Mouse (Mus musculus): Measurements from ENCODE around the gene Ifit1bl1. TPM values are rescaled to one million over a fixed set of nuclear protein-coding genes. Genes with fewer than 3 reads are reported as not detected.
A peak's percentile ranks its signal among the peaks of the same experiment; 100 is the strongest.

Ifit1bl1 gene
- polyA plus RNA-seq, 1 experiment = 0.06 TPM

DNA sequence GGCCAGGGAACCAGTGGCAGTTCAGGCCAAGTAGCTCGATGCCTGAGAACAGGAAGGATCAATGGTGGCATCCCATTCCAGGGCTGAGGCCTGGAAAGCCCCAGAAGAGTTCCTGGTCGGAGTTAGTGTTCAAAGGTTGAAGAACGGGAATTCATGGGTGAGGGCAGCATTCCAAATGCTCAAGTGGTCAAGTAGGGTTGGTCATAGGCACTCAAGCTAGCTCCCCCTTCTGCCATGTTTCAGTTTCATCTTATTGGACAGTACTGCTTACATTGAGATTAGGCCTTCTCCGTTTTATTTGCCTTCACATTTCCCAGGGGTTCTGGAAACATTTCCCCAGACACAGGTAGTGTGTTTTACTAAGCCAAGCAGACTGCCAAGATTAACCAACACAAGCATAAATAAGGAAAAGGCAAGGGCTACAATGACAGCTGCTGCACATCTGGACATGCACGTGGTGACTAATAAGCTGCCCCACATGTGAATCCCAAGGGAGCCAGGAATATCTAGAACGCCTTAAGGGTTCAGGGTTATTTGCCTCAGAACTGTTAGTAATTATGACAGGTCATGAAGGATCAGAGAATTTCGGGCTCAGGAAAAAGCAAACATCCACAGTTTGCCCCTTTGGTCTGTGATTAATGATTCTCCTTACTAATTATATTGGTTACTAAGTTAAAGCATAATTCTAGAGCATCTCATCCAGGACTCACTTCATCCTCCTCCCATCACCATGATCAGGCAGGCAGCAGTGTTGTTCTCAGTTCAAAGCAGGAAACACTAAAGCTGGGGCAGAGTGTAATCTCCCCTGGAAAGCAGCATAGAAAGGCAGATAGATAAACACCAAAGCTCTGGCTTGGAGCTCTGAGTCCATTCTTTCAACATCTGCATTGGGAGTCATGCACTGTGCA is 32.5 kb downstream of the Ifit1bl1 start:
- no peak for TF ChIP-seq GATA1 (IDR thresholded peaks at IDR 0.05; ENCODE audit: borderline replicate concordance, low read length)
- no peak for TF ChIP-seq FLI1 (IDR thresholded peaks at IDR 0.05; ENCODE audit: low read length)
- no peaks in the 10 kb centered on the region for H3K27me3 ChIP-seq (replicated peaks)
- H3K36me3 ChIP-seq (replicated peaks; ENCODE audit: low read length) = peaks cover 29% of the 10 kb centered on the region
- H3K4me3 ChIP-seq (replicated peaks) = no peak overlapping the region
- H3K4me1 ChIP-seq = peaks cover 40% of the 10 kb centered on the region
- no peaks in the 10 kb centered on the region for H3K9me3 ChIP-seq

DNA sequence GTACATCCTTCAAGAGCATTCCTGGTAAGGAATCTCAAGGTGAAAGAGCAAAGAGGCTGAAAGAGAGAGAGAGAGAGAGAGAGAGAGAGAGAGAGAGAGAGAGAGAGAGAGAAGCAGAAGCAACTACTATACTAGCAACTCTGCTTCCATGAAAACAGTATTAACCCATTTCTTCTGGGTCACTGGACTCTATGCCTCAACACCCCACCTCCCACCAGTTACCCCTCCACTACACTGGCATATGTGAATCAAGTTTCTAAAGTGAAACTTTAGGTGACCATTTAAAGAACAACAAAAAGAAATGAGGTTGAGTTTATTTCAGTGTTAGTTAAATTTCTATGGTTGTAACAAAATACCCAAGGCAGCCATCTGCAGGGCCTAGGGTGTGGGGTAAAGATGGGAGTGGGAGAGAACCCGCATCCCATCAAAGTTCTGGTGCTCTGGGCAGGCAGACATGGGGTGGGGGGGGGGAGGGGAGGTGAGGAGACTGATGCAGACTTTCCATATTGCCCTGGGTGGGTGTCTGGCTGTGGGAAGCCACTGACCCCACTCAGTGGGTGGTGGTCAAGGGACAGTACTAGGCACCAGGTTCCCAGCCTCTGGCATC is 35.5 kb downstream of the Ifit1bl1 start:
- H3K4me1 ChIP-seq = peaks cover 68% of the 10 kb centered on the region
- TF ChIP-seq GATA1 (IDR thresholded peaks at IDR 0.05; ENCODE audit: borderline replicate concordance, low read length) (no peak), FLI1 (IDR thresholded peaks at IDR 0.05; ENCODE audit: low read length) (no peak)
- no peaks in the 10 kb centered on the region for H3K9me3 ChIP-seq
- H3K36me3 ChIP-seq (replicated peaks; ENCODE audit: low read length) = peaks cover 10% of the 10 kb centered on the region
- H3K27me3 ChIP-seq (replicated peaks) = no peaks in the 10 kb centered on the region
- H3K4me3 ChIP-seq (replicated peaks) = no peak overlapping the region

DNA sequence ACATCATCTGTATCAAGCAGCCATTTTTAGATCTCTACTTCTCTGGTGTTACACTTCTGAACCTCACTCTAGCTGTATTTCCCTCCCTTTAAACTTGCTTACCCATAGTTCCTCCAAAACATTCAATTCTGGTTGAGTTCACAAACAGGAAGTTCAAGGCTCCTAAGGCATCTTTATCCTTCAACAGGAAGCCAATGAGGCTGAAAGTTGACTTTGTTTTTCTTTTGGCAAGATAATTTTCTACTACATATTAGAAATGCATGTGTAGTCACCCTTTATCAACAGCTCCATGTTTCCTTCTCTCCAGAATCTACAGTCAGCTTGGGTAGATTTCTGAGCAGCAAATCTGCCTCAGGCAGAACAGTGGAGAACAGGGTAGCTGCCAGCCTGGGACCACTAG is 39.2 kb downstream of the Ifit1bl1 start:
- TF ChIP-seq GATA1 (IDR thresholded peaks at IDR 0.05; ENCODE audit: borderline replicate concordance, low read length) (no peak; the same call in 2 of the 3 replicates), FLI1 (IDR thresholded peaks at IDR 0.05; ENCODE audit: low read length) (no peak)
- no peak overlapping the region for H3K4me3 ChIP-seq (replicated peaks)
- peaks cover 62% of the 10 kb centered on the region for H3K4me1 ChIP-seq
- peaks cover 7% of the 10 kb centered on the region for H3K36me3 ChIP-seq (replicated peaks; ENCODE audit: low read length)
- H3K9me3 ChIP-seq = no peaks in the 10 kb centered on the region
- no peaks in the 10 kb centered on the region for H3K27me3 ChIP-seq (replicated peaks)

DNA sequence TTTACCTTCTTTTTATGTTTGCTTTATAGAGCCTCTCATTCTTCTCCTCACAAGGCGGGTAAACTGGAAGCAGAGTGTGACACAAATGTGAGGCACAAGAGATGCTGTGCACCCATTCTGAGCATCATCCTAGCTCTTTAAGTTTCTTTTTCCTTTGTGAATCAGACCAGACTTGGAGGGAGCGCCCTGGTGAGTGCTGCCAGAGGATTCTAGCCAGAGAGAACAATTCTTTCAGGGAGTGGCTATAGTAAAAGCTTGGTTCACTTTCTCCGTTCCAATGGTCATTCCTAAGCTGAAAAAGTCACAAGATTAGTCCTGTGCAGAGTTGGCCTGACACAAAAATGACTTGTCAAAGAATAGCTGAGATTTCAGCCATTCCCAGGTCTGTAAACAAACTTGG is 45.1 kb downstream of the Ifit1bl1 start:
- Histone ChIP-seq H3K4me3 (replicated peaks) (no peak overlapping the region), H3K27me3 (replicated peaks) (no peaks in the 10 kb centered on the region), H3K4me1 (peaks cover 54% of the 10 kb centered on the region), H3K36me3 (replicated peaks; ENCODE audit: low read length) (peaks cover 27% of the 10 kb centered on the region), H3K9me3 (peaks cover 8% of the 10 kb centered on the region; the same call in 1 of the 2 replicates)
- no peak for TF ChIP-seq GATA1 (IDR thresholded peaks at IDR 0.05; ENCODE audit: borderline replicate concordance, low read length)
- no peak for TF ChIP-seq FLI1 (IDR thresholded peaks at IDR 0.05; ENCODE audit: low read length)

DNA sequence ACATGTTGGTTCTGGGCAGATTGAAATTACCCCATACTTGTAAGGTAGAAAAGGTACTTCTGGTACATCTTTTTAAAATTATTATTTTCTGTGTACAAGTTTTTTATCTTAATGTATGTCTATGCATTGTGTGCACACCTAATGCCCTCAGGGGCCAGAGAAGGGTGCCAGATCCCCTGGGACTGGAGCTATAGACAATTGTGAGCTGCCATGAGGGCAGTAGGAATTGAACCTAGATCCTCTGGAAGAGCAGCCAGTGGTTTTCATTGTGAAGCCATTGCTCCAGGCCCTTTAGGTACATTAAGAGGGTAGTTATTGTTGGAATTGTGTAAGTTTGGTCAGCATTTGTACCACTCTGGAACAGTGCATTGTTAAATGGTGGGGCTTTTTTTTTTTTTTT is 47.7 kb downstream of the Ifit1bl1 start:
- peaks cover 8% of the 10 kb centered on the region; the same call in 1 of the 2 replicates for H3K9me3 ChIP-seq
- no peaks in the 10 kb centered on the region for H3K27me3 ChIP-seq (replicated peaks)
- H3K36me3 ChIP-seq (replicated peaks; ENCODE audit: low read length) = peaks cover 24% of the 10 kb centered on the region
- TF ChIP-seq GATA1 (IDR thresholded peaks at IDR 0.05; ENCODE audit: borderline replicate concordance, low read length) = no peak
- no peak for TF ChIP-seq FLI1 (IDR thresholded peaks at IDR 0.05; ENCODE audit: low read length)
- peaks cover 48% of the 10 kb centered on the region for H3K4me1 ChIP-seq
- H3K4me3 ChIP-seq (replicated peaks) = no peak overlapping the region

DNA sequence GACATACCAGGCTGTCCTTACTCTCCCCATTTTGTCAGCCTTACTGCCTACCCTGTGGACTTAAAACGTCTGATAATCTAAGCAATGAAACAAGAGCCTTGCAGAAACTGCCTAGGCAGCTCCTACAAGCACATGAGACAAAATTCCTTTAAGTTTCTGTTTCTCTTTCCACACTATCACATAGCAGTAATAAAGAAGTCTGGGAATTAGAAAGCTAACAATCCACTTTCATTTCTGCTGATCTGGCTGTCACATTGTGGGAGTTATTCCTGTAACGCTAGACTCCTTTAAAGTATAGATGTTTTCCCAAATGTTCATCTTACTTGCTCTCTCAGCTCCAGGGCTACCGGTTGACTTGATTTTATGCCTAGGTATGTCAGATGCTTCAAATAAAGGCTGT is 48.2 kb downstream of the Ifit1bl1 start:
- peak overlapping the region; percentile 78 for H3K4me3 ChIP-seq (replicated peaks)
- H3K4me1 ChIP-seq = peaks cover 48% of the 10 kb centered on the region
- no peaks in the 10 kb centered on the region for H3K27me3 ChIP-seq (replicated peaks)
- TF ChIP-seq GATA1 (IDR thresholded peaks at IDR 0.05; ENCODE audit: borderline replicate concordance, low read length) (no peak), FLI1 (IDR thresholded peaks at IDR 0.05; ENCODE audit: low read length) (no peak)
- H3K36me3 ChIP-seq (replicated peaks; ENCODE audit: low read length) = peaks cover 20% of the 10 kb centered on the region
- peaks cover 8% of the 10 kb centered on the region; the same call in 1 of the 2 replicates for H3K9me3 ChIP-seq

DNA sequence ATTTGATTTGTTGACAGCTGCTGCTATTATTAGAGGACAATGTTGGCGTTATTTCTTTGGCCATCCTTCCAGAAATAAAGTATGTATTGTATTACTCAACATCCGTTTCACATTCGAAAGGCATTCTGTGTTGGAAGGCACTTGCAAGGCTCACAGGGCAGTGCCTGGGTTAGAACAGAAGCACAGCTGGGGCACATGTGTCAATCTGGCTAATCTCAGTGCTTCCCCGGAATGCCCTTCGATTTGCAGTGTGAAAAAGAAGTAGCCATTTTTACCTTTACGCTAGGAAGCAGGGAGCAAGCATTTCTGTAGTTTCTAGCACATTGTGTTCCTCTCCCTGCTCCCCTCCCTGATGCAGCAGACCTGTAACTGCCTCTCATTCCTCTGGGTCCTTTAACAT is 48.7 kb downstream of the Ifit1bl1 start:
- Histone ChIP-seq H3K9me3 (peaks cover 8% of the 10 kb centered on the region; the same call in 1 of the 2 replicates), H3K36me3 (replicated peaks; ENCODE audit: low read length) (peaks cover 20% of the 10 kb centered on the region), H3K27me3 (replicated peaks) (no peaks in the 10 kb centered on the region), H3K4me1 (peaks cover 51% of the 10 kb centered on the region), H3K4me3 (replicated peaks) (peak overlapping the region; percentile 78)
- TF ChIP-seq GATA1 (IDR thresholded peaks at IDR 0.05; ENCODE audit: borderline replicate concordance, low read length) = no peak
- no peak for TF ChIP-seq FLI1 (IDR thresholded peaks at IDR 0.05; ENCODE audit: low read length)

DNA sequence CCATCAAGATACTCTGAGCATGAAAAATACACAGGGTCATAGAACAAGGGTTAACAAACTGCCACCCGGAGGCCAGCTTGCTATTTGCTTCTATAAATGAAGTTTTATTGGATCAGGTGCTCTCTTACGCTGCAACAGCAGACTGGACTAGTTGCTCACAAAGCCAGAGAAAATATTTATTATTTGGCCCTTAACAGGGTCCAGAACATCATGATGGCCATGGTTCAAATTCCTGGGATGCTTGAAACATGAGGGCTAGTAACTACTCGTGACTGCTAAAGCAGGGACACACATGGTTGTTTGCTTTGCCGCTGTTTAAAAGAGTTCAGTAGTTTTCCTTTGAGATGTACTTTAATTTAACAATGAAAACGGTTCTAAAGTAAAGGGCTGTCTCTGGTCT is 49.8 kb downstream of the Ifit1bl1 start:
- peak overlapping the region; percentile 83 for H3K4me3 ChIP-seq (replicated peaks)
- peaks cover 8% of the 10 kb centered on the region; the same call in 1 of the 2 replicates for H3K9me3 ChIP-seq
- H3K27me3 ChIP-seq (replicated peaks) = no peaks in the 10 kb centered on the region
- peaks cover 20% of the 10 kb centered on the region for H3K36me3 ChIP-seq (replicated peaks; ENCODE audit: low read length)
- H3K4me1 ChIP-seq = peaks cover 52% of the 10 kb centered on the region
- TF ChIP-seq GATA1 (IDR thresholded peaks at IDR 0.05; ENCODE audit: borderline replicate concordance, low read length) = no peak
- TF ChIP-seq FLI1 (IDR thresholded peaks at IDR 0.05; ENCODE audit: low read length) = no peak

DNA sequence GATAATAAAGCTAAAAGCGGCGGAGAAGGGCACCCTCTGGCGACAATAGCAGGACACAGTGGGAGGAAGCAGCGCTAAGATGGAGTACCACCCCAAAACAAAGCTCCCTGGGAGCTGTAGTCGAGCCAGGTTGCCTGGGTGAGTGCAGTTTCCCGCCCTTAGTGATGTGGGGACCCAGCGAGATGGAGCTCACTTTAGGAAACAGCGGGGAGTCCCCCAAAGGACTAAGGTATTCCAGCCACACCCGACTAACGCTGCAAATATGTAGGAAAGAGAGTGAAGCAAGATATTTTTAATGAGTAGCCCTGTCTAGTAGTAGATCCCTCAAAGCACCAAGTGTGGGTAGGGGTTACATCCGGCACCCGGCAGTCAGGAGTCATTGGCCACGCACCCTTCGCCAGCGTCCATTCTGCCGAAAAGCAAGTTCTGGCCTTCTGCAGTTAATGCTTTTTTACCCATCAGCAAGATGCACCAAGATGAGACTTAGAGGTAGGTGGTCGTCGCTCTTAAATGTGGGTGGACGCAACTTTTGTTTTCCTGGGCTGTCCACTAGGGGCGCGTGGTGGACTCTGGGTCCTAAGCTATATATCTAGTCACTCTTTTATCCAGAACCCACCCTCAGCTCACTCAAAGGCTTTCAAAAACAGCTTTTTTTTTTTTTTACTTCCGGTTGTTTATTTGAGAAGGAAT is 51.1 kb downstream of the Ifit1bl1 start, which contains the start of gene Ifit2:
Gene Ifit2, plus strand, starts transcription at position 161 of the 690 bp plus-strand sequence.
- Histone ChIP-seq H3K27me3 (replicated peaks) (peaks cover 7% of the 10 kb centered on the region), H3K9me3 (peaks cover 8% of the 10 kb centered on the region; the same call in 1 of the 2 replicates), H3K4me1 (peaks cover 52% of the 10 kb centered on the region), H3K4me3 (replicated peaks) (peak within 1 kb of the TSS; percentile 96), H3K36me3 (replicated peaks; ENCODE audit: low read length) (peaks cover 11% of the 10 kb centered on the region)
- TF ChIP-seq GATA1 (IDR thresholded peaks at IDR 0.05; ENCODE audit: borderline replicate concordance, low read length) = no peak
- no peak for TF ChIP-seq FLI1 (IDR thresholded peaks at IDR 0.05; ENCODE audit: low read length)

Measured in megakaryocyte, embryonic 14.5 days (primary cell).